Mouse (Mus musculus): ENCODE measurements at regions not wholly inside any gene's neighbourhood (a gene's known extent, or its start where the extent isn't known, plus 50 kb on each side); places are given as distances from the start of the nearest gene placed in this dataset.

DNA sequence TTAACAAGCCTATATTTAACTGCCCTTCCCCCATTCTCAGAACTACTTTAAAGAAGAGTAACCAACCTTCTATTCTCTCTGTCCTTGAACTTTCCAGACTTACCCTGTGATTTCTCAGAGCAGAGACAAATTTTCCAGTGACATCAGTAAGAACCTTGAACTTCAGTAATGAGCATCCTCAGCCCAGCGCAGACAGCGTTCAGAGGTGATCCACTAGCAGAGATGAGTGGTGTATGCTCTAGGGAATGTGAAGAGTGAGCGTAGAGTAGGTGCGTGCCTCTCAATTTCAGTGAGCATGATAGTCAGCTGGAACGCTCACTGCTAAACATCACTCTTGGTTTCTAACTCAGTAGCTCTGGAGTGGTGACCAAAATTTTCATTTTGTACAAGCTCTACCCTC is 103.4 kb upstream of the Hmgn3 start:
- Histone ChIP-seq H3K27me3 (replicated peaks) (no peaks in the 10 kb centered on the region), H3K4me1 (ENCODE audit: control insufficient read depth in 1 of 2, insufficient read depth in 2 of 2) (no peaks in the 10 kb centered on the region), H3K79me2 (replicated peaks; ENCODE audit: control insufficient read depth, extremely low read depth, insufficient read depth, poor library complexity, severe bottlenecking) (no peaks in the 10 kb centered on the region), H3K4me3 (replicated peaks in 1 of 3; ENCODE audit: low read depth in 2 of 3, low read length in 2 of 3, poor library complexity in 1 of 3) (no peak overlapping the region), H3K4me2 (ENCODE audit: insufficient read depth, low read depth, poor library complexity, severe bottlenecking) (no peak overlapping the region), H3K27ac (ENCODE audit: insufficient read depth, low read depth) (no peak overlapping the region), H3K9ac (ENCODE audit: insufficient read depth, low read depth) (no peak overlapping the region), H3K9me3 (replicated peaks; ENCODE audit: low read length) (no peaks in the 10 kb centered on the region), H3K36me3 (replicated peaks in 1 of 2; ENCODE audit: control insufficient read depth in 1 of 2, insufficient read depth in 1 of 2, low read length in 1 of 2) (no peaks in the 10 kb centered on the region)
- peak; percentile 11 for DNase-seq (ENCODE audit: extremely low read depth)
- dilution Hi-C loops (cut with MboI; ENCODE audit: extremely low pct_ligation_motif_present, extremely low pct_unique_long_range_greater_than_20kb, low sequenced_read_pairs) = no loop called here
- no peak for TF ChIP-seq CHD2 (IDR thresholded peaks at IDR 0.05; ENCODE audit: low read length)
- no peak for TF ChIP-seq PAX5 (IDR thresholded peaks at IDR 0.05; ENCODE audit: low read length)
- in situ Hi-C loops (cut with MboI; ENCODE audit: low pct_ligation_motif_present, low pct_unique_long_range_greater_than_20kb, low sequenced_read_pairs) = loop anchor here (25.0 kb wide), 1 partner anchor 362 kb away; no protein-coding TSS in a partner anchor

DNA sequence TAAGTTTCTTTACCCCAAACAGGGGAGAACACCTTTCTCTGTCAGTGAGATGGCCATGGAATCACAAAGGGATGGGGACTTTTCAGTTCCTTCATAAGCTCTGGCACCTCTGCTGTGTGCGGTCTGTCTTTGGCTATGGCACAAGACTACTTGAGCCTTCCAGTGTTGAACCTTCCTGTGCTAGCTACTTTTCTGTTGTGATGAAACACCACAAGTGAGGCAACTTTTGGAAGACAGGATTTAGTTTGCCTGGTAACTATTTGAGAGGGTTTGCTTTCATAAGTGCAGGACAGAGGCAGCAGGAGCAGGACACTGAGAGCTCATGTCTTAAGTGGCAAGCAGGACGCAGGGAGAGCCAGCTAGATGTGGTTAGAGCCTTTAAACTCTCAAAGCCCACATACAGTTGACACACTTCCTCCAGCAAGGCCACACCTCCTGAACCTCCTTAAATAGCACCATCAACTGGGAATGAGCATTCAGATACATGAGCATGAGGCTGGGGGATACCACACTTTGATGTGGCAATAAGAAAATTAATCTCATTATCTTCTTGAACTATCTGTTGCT is 101.8 kb upstream of the Hmgn3 start:
- Histone ChIP-seq H3K4me2 (ENCODE audit: insufficient read depth, low read depth, poor library complexity, severe bottlenecking) (no peak overlapping the region), H3K27me3 (replicated peaks) (no peaks in the 10 kb centered on the region), H3K9me3 (replicated peaks; ENCODE audit: low read length) (no peaks in the 10 kb centered on the region), H3K9ac (ENCODE audit: insufficient read depth, low read depth) (no peak overlapping the region), H3K27ac (ENCODE audit: insufficient read depth, low read depth) (no peak overlapping the region), H3K79me2 (replicated peaks; ENCODE audit: control insufficient read depth, extremely low read depth, insufficient read depth, poor library complexity, severe bottlenecking) (no peaks in the 10 kb centered on the region), H3K4me3 (replicated peaks in 1 of 3; ENCODE audit: low read depth in 2 of 3, low read length in 2 of 3, poor library complexity in 1 of 3) (no peak overlapping the region), H3K4me1 (ENCODE audit: control insufficient read depth in 1 of 2, insufficient read depth in 2 of 2) (no peaks in the 10 kb centered on the region), H3K36me3 (replicated peaks in 1 of 2; ENCODE audit: control insufficient read depth in 1 of 2, insufficient read depth in 1 of 2, low read length in 1 of 2) (no peaks in the 10 kb centered on the region)
- in situ Hi-C loops (cut with MboI; ENCODE audit: low pct_ligation_motif_present, low pct_unique_long_range_greater_than_20kb, low sequenced_read_pairs) = loop anchor here (25.0 kb wide), 1 partner anchor 364 kb away; no protein-coding TSS in a partner anchor
- DNase-seq (ENCODE audit: extremely low read depth) = no peak
- dilution Hi-C loops (cut with MboI; ENCODE audit: extremely low pct_ligation_motif_present, extremely low pct_unique_long_range_greater_than_20kb, low sequenced_read_pairs) = no loop called here
- TF ChIP-seq ETS1 (conservative IDR thresholded peaks at IDR 0.05; ENCODE audit: low read depth, low read length) (no peak), E2F4 (IDR thresholded peaks at IDR 0.05; ENCODE audit: insufficient replicate concordance, low read depth, low read length) (no peak), GABPA (IDR thresholded peaks at IDR 0.05; ENCODE audit: insufficient replicate concordance, low read depth, low read length) (no peak), ZC3H11A (IDR thresholded peaks at IDR 0.05; ENCODE audit: low read depth, low read length) (no peak), ZMIZ1 (IDR thresholded peaks at IDR 0.05; ENCODE audit: low read depth, low read length) (no peak), ELF1 (IDR thresholded peaks at IDR 0.05; ENCODE audit: low read depth, low read length) (no peak), SIN3A (IDR thresholded peaks at IDR 0.05; ENCODE audit: low read length) (no peak), ZNF384 (IDR thresholded peaks at IDR 0.05; ENCODE audit: low read depth, low read length) (no peak), MAZ (IDR thresholded peaks at IDR 0.05; ENCODE audit: low read depth, low read length) (no peak), POLR2A (IDR thresholded peaks at IDR 0.05; ENCODE audit: low read depth, low read length) (no peak), UBTF (IDR thresholded peaks at IDR 0.05; ENCODE audit: low read depth, low read length) (no peak), KAT2A (IDR thresholded peaks at IDR 0.05; ENCODE audit: insufficient replicate concordance, low read length) (no peak), PAX5 (IDR thresholded peaks at IDR 0.05; ENCODE audit: low read length) (no peak), TBP (conservative IDR thresholded peaks at IDR 0.05; ENCODE audit: low read depth, low read length) (no peak)
